In genomic region chr8:123747772-123748171, GRCm38 (mm10) we compare ENCODE assay signal across 12 mouse cellular contexts. TPM values are rescaled to one million over a fixed set of nuclear protein-coding genes. Genes with fewer than 3 reads are reported as not detected.
A peak's percentile ranks its signal among the peaks of the same experiment; 100 is the strongest.
DNase-seq lines count a peak whose midpoint lies in the region; ATAC-seq lines count a peak whose summit lies in the region.
"Had no signal": no experiment of that assay in that cellular context is flagged by ENCODE, and none has a peak within 500 bp of the region (broad histone marks: within the 10 kb centered on the region; RNA-seq: fewer than 3 reads in every experiment).

No protein-coding gene starts in this region.

- H3K4me3 ChIP-seq in embryonic facial prominence, embryonic 15.5 days (replicated peaks) = no peak overlapping the region
- no peak overlapping the region for H3K4me3 ChIP-seq in limb, embryonic 15.5 days
- H3K4me3 ChIP-seq: forebrain, embryonic 13.5 days; heart, adult 2 months had no signal

- peak overlapping the region; percentile 40 for H3K27ac ChIP-seq in embryonic facial prominence, embryonic 15.5 days (replicated peaks)
- peak overlapping the region; percentile 75 for H3K27ac ChIP-seq in limb, embryonic 15.5 days
- H3K27ac ChIP-seq: forebrain, embryonic 13.5 days; heart, adult 2 months; macrophage had no signal

- H3K9ac ChIP-seq in embryonic facial prominence, embryonic 15.5 days = no peak overlapping the region
- H3K9ac ChIP-seq in limb, embryonic 15.5 days = no peak overlapping the region
- H3K9ac ChIP-seq: forebrain, embryonic 13.5 days had no signal

- peak; percentile 84 to 92 for DNase-seq in cerebellum, postnatal 10 days
- DNase-seq in cerebellum, adult 11 months = no peak
- DNase-seq in kidney, adult 11 months = peak; percentile 12
- DNase-seq in kidney, postnatal 4 days = no peak
- DNase-seq in right cerebral cortex, postnatal 25 days = no peak
- no peak for DNase-seq in left cerebral cortex, adult 9 months (ENCODE audit: low spot score in 2 of 2)
- DNase-seq: thymus, adult 18-20 months had no signal

- no peaks in the 10 kb centered on the region; the same call in 1 of the 2 replicates for H3K27me3 ChIP-seq in embryonic facial prominence, embryonic 15.5 days
- no peaks in the 10 kb centered on the region for H3K27me3 ChIP-seq in limb, embryonic 15.5 days

- no peak overlapping the region for H3K4me2 ChIP-seq in embryonic facial prominence, embryonic 15.5 days (replicated peaks)
- H3K4me2 ChIP-seq in limb, embryonic 15.5 days = no peak overlapping the region
- H3K4me2 ChIP-seq: forebrain, embryonic 13.5 days had no signal

- H3K36me3 ChIP-seq in embryonic facial prominence, embryonic 15.5 days = no peaks in the 10 kb centered on the region
- H3K36me3 ChIP-seq in limb, embryonic 15.5 days = no peaks in the 10 kb centered on the region

- peak; percentile 70 for ATAC-seq in embryonic facial prominence, embryonic 15.5 days (ENCODE audit: insufficient number of reproducible peaks, low FRiP score, low TSS enrichment, low read depth)
- ATAC-seq in limb, embryonic 15.5 days (ENCODE audit: insufficient number of reproducible peaks, low FRiP score, low TSS enrichment, low read depth) = 0 out of 2 replicates have a peak, but pooled peaks have one; percentile 24
- ATAC-seq: forebrain, embryonic 13.5 days had no signal

- 26% methylated on average over 5 of the region's 5 CpGs for WGBS in embryonic facial prominence, embryonic 15.5 days
- 21% methylated on average over 5 of the region's 5 CpGs for WGBS in limb, embryonic 15.5 days

- peaks cover 12% of the 10 kb centered on the region; the same call in 1 of the 2 replicates for H3K4me1 ChIP-seq in embryonic facial prominence, embryonic 15.5 days
- H3K4me1 ChIP-seq in limb, embryonic 15.5 days = peaks cover 18% of the 10 kb centered on the region

- H3K9me3 ChIP-seq in embryonic facial prominence, embryonic 15.5 days (replicated peaks) = no peaks in the 10 kb centered on the region
- H3K9me3 ChIP-seq in limb, embryonic 15.5 days = no peaks in the 10 kb centered on the region
- H3K9me3 ChIP-seq: forebrain, embryonic 13.5 days had no signal

RNA-seq across cellular contexts. Expression of gene Rab4a, which starts 58.0 kb away (rescaled TPM):
- polyA plus RNA-seq in embryonic facial prominence, embryonic 15.5 days (2015; fragmentation: Nextera tagmentation; extraction: Ambion mirVana) = 43.5 and 47.5 TPM in 2 replicates
- polyA plus RNA-seq in limb, embryonic 15.5 days (2015; fragmentation: Nextera tagmentation; extraction: Ambion mirVana) = 40.6 and 44.5 TPM in 2 replicates

Comparison
In these comparisons a context has a peak if more than half of its experiments do, and no peak if none do; other contexts are left out.
1. DNase-seq: peak in cerebellum, postnatal 10 days (2 of 2) and kidney, adult 11 months (single experiment); none in cerebellum, adult 11 months (single experiment), kidney, postnatal 4 days (0 of 2), right cerebral cortex, postnatal 25 days (single experiment) and left cerebral cortex, adult 9 months (0 of 2).